Mouse (Mus musculus) myocyte (in vitro differentiated cells): Measurements from ENCODE around the gene Serhl. TPM values are rescaled to one million over a fixed set of nuclear protein-coding genes. Genes with fewer than 3 reads are reported as not detected.

ENCODE experiments used
- H3K27me3 ChIP-seq: one replicate; pipeline ENCODE4 v1.6.1; 2011; ENCODE audit not compliant: control insufficient read depth, insufficient read depth, insufficient read length
- H3K36me3 ChIP-seq: one replicate; pipeline ENCODE4 v1.6.1; 2011; ENCODE audit not compliant: control insufficient read depth, insufficient read depth
- H3K4me2 ChIP-seq: one replicate; pipeline ENCODE4 v1.6.1; 2011; ENCODE audit warnings: low read depth, control low read depth
- H3K4me3 ChIP-seq: one replicate; pipeline ENCODE4 v1.5.1; 2011; ENCODE audit warnings: mild to moderate bottlenecking, control low read depth, moderate library complexity
- H3K79me2 ChIP-seq: one replicate; pipeline ENCODE4 v1.6.1; 2011; ENCODE audit not compliant: control insufficient read depth, insufficient read depth
- H3ac ChIP-seq: one replicate; pipeline ENCODE4 v1.6.1; 2011; ENCODE audit not compliant: control insufficient read depth, insufficient read length
- CEBPB ChIP-seq: IDR thresholded peaks from 2 replicates; pipeline ENCODE4 v1.6.1; 2011; ENCODE audit warnings: mild to moderate bottlenecking, moderate library complexity; ENCODE audit not compliant: poor library complexity, insufficient read depth, severe bottlenecking
- E2F4 ChIP-seq: IDR thresholded peaks from one replicate; pipeline ENCODE4 v1.6.1; 2011; ENCODE audit warnings: mild to moderate bottlenecking, control low read depth, moderate library complexity; ENCODE audit not compliant: insufficient read depth
- MAX ChIP-seq: IDR thresholded peaks from one replicate; pipeline ENCODE4 v1.6.1; 2011; ENCODE audit warnings: low read depth, mild to moderate bottlenecking, control low read depth
- MYOD1 ChIP-seq, 3 experiments: IDR thresholded peaks; one replicate each; pipeline ENCODE4 v1.6.1; 2011; ENCODE audit warnings: control low read depth in 2 of 3, low read depth in 2 of 3, mild to moderate bottlenecking in 2 of 3, moderate library complexity in 1 of 3; ENCODE audit not compliant: insufficient read length in 2 of 3, control insufficient read depth in 1 of 3
- MYOG ChIP-seq, 3 experiments: IDR thresholded peaks; one replicate each; pipeline ENCODE4 v1.6.1; 2011; ENCODE audit warnings: control low read depth in 2 of 3, low read depth in 2 of 3, mild to moderate bottlenecking in 2 of 3; ENCODE audit not compliant: insufficient read length in 2 of 3, control insufficient read depth in 1 of 3, insufficient read depth in 1 of 3
- POLR2A ChIP-seq: IDR thresholded peaks from one replicate; pipeline ENCODE4 v1.6.1; 2011; ENCODE audit warnings: low read depth, mild to moderate bottlenecking, control low read depth, moderate library complexity; ENCODE audit not compliant: insufficient read length
- POLR2AphosphoS2 ChIP-seq: IDR thresholded peaks from one replicate; pipeline ENCODE4 v1.6.1; 2011; ENCODE audit warnings: low read depth, control low read depth; ENCODE audit not compliant: insufficient read length
- REST ChIP-seq: IDR thresholded peaks from one replicate; pipeline ENCODE4 v1.6.1; 2011; ENCODE audit warnings: mild to moderate bottlenecking, control low read depth, moderate library complexity; ENCODE audit not compliant: insufficient read depth, insufficient read length
- SRF ChIP-seq: IDR thresholded peaks from one replicate; pipeline ENCODE4 v1.6.1; 2011; ENCODE audit warnings: low read depth; ENCODE audit not compliant: control insufficient read depth, insufficient read length
- TCF12 ChIP-seq: IDR thresholded peaks from one replicate; pipeline ENCODE4 v1.6.1; 2011; ENCODE audit warnings: mild to moderate bottlenecking, control low read depth; ENCODE audit not compliant: poor library complexity, insufficient read depth, severe bottlenecking
- TCF3 ChIP-seq: IDR thresholded peaks from one replicate; pipeline ENCODE4 v1.6.1; 2011; ENCODE audit warnings: low read depth, control low read depth; ENCODE audit not compliant: insufficient read length
- USF1 ChIP-seq: IDR thresholded peaks from one replicate; pipeline ENCODE4 v1.6.1; 2011; ENCODE audit warnings: low read depth, mild to moderate bottlenecking, control low read depth, moderate library complexity
- polyA plus RNA-seq: library from polyadenylated mRNA; unstranded; fragments of >200 nt; fragmentation: generic; extraction: Trizol; gene quantifications from one replicate; pipeline ENCODE4 v1.2.1, GENCODE M21; 2012; ENCODE audit warnings: missing spikeins

Serhl gene
- polyA plus RNA-seq, 1 experiment = 33.7 TPM

GRCm38 (mm10) chr15:83111290-83111689 lies 22.0 kb downstream of the Serhl start:
- no peak overlapping the region for H3K4me2 ChIP-seq
- H3K27me3 ChIP-seq = no peaks in the 10 kb centered on the region
- no peak overlapping the region for H3ac ChIP-seq
- H3K4me3 ChIP-seq = no peak overlapping the region
- TF ChIP-seq POLR2AphosphoS2 (no peak), TCF12 (no peak), CEBPB (no peak), USF1 (no peak), MAX (no peak), E2F4 (no peak)
- H3K36me3 ChIP-seq = no peaks in the 10 kb centered on the region
- no peaks in the 10 kb centered on the region for H3K79me2 ChIP-seq

- Histone ChIP-seq H3K4me2 (no peak overlapping the region), H3K79me2 (no peaks in the 10 kb centered on the region), H3ac (no peak overlapping the region), H3K27me3 (no peaks in the 10 kb centered on the region), H3K4me3 (no peak overlapping the region), H3K36me3 (no peaks in the 10 kb centered on the region)
- TF ChIP-seq POLR2AphosphoS2 (no peak), TCF12 (no peak)
Measured at GRCm38 (mm10) chr15:83111874-83112273, 22.6 kb downstream of the Serhl start.

GRCm38 (mm10) chr15:83112898-83113297 lies 23.6 kb downstream of the Serhl start:
- no peak overlapping the region for H3K4me2 ChIP-seq
- peak; percentile 17 for TF ChIP-seq POLR2A
- TF ChIP-seq MYOG (IDR thresholded peaks at IDR 0.05; ENCODE audit: control insufficient read depth in 1 of 3, insufficient read depth in 1 of 3, insufficient read length in 2 of 3, low read depth in 2 of 3) = peak in 1 of 3 experiments; percentile 22
- TF ChIP-seq CEBPB = no peak
- peak in 1 of 3 experiments; percentile 11 for TF ChIP-seq MYOD1 (IDR thresholded peaks at IDR 0.05; ENCODE audit: control insufficient read depth in 1 of 3, insufficient read length in 2 of 3, low read depth in 2 of 3)
- TF ChIP-seq REST = no peak
- TF ChIP-seq MAX = no peak
- TF ChIP-seq POLR2AphosphoS2 = peak; percentile 77
- no peak overlapping the region for H3ac ChIP-seq
- no peaks in the 10 kb centered on the region for H3K79me2 ChIP-seq
- H3K27me3 ChIP-seq = no peaks in the 10 kb centered on the region
- H3K4me3 ChIP-seq = no peak overlapping the region
- peaks cover 3% of the 10 kb centered on the region for H3K36me3 ChIP-seq

GRCm38 (mm10) chr15:83114106-83114505 lies 24.8 kb downstream of the Serhl start:
- Histone ChIP-seq H3K36me3 (peaks cover 10% of the 10 kb centered on the region), H3ac (no peak overlapping the region), H3K4me2 (no peak overlapping the region), H3K79me2 (no peaks in the 10 kb centered on the region), H3K4me3 (no peak overlapping the region), H3K27me3 (no peaks in the 10 kb centered on the region)
- TF ChIP-seq POLR2A (no peak), MYOD1 (IDR thresholded peaks at IDR 0.05; ENCODE audit: control insufficient read depth in 1 of 3, insufficient read length in 2 of 3, low read depth in 2 of 3) (no peak), MAX (no peak), REST (no peak), POLR2AphosphoS2 (no peak), CEBPB (no peak), SRF (no peak), TCF12 (no peak), TCF3 (no peak), E2F4 (no peak), USF1 (no peak), MYOG (IDR thresholded peaks at IDR 0.05; ENCODE audit: control insufficient read depth in 1 of 3, insufficient read depth in 1 of 3, insufficient read length in 2 of 3, low read depth in 2 of 3) (no peak)

GRCm38 (mm10) chr15:83115071-83115470 lies 25.8 kb downstream of the Serhl start:
- no peak overlapping the region for H3ac ChIP-seq
- H3K4me3 ChIP-seq = no peak overlapping the region
- no peak for TF ChIP-seq TCF3
- no peak for TF ChIP-seq TCF12
- TF ChIP-seq MYOG (IDR thresholded peaks at IDR 0.05; ENCODE audit: control insufficient read depth in 1 of 3, insufficient read depth in 1 of 3, insufficient read length in 2 of 3, low read depth in 2 of 3) = no peak
- no peak for TF ChIP-seq REST
- TF ChIP-seq CEBPB = no peak
- no peak for TF ChIP-seq SRF
- no peak for TF ChIP-seq MYOD1 (IDR thresholded peaks at IDR 0.05; ENCODE audit: control insufficient read depth in 1 of 3, insufficient read length in 2 of 3, low read depth in 2 of 3)
- no peak for TF ChIP-seq MAX
- no peak for TF ChIP-seq POLR2A
- no peak for TF ChIP-seq USF1
- TF ChIP-seq POLR2AphosphoS2 = no peak
- no peak for TF ChIP-seq E2F4
- H3K27me3 ChIP-seq = no peaks in the 10 kb centered on the region
- peaks cover 18% of the 10 kb centered on the region for H3K36me3 ChIP-seq
- peaks cover 7% of the 10 kb centered on the region for H3K79me2 ChIP-seq
- H3K4me2 ChIP-seq = no peak overlapping the region
